ENCODE assay signal across 10 mouse cellular contexts in the genomic region with DNA sequence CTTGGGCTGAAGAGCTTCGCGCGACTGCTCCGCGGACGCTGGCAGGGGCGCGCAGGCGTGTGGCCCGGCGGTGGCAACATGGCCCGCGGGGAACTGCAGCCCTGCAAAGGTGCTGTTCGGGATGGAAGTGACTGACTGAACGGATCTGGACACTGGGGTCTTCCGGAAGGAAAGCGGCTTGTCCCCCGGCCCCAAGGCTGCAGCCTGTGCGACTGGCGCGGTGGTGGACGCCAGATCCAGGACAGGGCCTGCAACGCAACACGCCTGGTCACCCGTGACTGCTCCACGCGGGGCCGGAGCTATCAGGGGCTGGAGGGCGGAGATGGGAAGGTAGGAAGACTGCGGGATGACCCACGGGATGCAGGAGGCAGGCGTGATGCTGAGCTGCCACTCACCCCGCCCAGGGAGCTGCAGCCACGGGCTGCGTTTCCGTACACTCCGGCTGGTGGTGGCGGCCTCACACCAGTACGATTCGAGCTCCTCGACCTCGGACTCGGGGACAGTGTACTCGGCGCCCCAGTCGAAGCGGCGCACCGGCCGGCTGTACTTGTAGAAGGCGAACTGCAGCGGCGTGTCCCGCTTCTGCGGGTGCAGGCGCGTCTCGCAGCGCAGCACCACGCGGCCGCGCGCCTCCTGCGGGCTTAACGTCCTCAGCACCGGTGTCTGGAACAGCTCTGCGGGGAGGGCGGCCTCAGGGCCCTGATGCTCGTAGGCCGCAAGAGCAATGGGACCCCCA. TPM values are rescaled to one million over a fixed set of nuclear protein-coding genes. Genes with fewer than 3 reads are reported as not detected.
DNase-seq lines count a peak whose midpoint lies in the region; ATAC-seq and TF ChIP-seq lines count a peak whose summit lies in the region.
"Had no signal": no experiment of that assay in that cellular context is flagged by ENCODE, and none has a peak within 500 bp of the region (broad histone marks: within the 10 kb centered on the region; RNA-seq: fewer than 3 reads in every experiment).

No protein-coding gene starts in this region.

- intact Hi-C loops in heart, adult 2 months (cut with DNase I), result no loop called here
- intact Hi-C loops in left cerebral cortex, postnatal 25 days (cut with DNase I), result no loop called here

- no peak overlapping the region for H3K27ac ChIP-seq in heart, adult 2 months
- H3K27ac ChIP-seq in cortical plate, adult 2 months (ENCODE audit: insufficient read depth, low read length), result no peak overlapping the region
- no peak overlapping the region for H3K27ac ChIP-seq in heart, embryonic 16.5 days (ENCODE audit: low read length)
- H3K27ac ChIP-seq in midbrain, embryonic 12.5 days (replicated peaks), result no peak overlapping the region

- no peaks in the 10 kb centered on the region for H3K9me3 ChIP-seq in heart, embryonic 16.5 days (replicated peaks; ENCODE audit: control insufficient read depth, low read length)
- H3K9me3 ChIP-seq in midbrain, embryonic 12.5 days, result no peaks in the 10 kb centered on the region

- TF ChIP-seq EP300 in heart, adult 2 months (IDR thresholded peaks at IDR 0.05; ENCODE audit: insufficient read depth, low read depth, low read length), result no peak

- H3K36me3 ChIP-seq in heart, adult 2 months (ENCODE audit: control insufficient read depth, insufficient read depth, low read length), result no peaks in the 10 kb centered on the region
- no peaks in the 10 kb centered on the region for H3K36me3 ChIP-seq in heart, embryonic 16.5 days (ENCODE audit: control insufficient read depth, insufficient read depth)
- H3K36me3 ChIP-seq in midbrain, embryonic 12.5 days, result no peaks in the 10 kb centered on the region

- peak overlapping the region; percentile 91 for H3K4me2 ChIP-seq in heart, embryonic 16.5 days (ENCODE audit: low read depth, low read length)
- H3K4me2 ChIP-seq in midbrain, embryonic 12.5 days (replicated peaks), result peak overlapping the region; percentile 90

- no peak for TF ChIP-seq POLR2A in heart, adult 2 months (IDR thresholded peaks at IDR 0.05; ENCODE audit: insufficient read depth, low read depth, low read length)
- no peak for TF ChIP-seq POLR2A in cortical plate, adult 2 months (IDR thresholded peaks at IDR 0.05; ENCODE audit: extremely low read depth, insufficient read depth, low read length)

- TF ChIP-seq CTCF in heart, adult 2 months (IDR thresholded peaks at IDR 0.05), result no peak
- TF ChIP-seq CTCF in cortical plate, adult 2 months (IDR thresholded peaks at IDR 0.05; ENCODE audit: extremely low read depth, insufficient read depth, low read length), result no peak

- peak; percentile 54 for ATAC-seq in heart, embryonic 16.5 days (replicated peaks; ENCODE audit: extremely low read depth, insufficient read depth, low FRiP score)
- peak; percentile 69 for ATAC-seq in midbrain, embryonic 12.5 days (ENCODE audit: low FRiP score, low read depth)

- DNase-seq in heart, adult 2 months, result peak; percentile 27 to 36
- DNase-seq in heart, adult 9 months (ENCODE audit: low spot score in 2 of 2), result no peak
- peak; percentile 51 for DNase-seq in Muller cell, postnatal 12 days (ENCODE audit: inconsistent ontology term)
- peak; percentile 37 to 43 for DNase-seq in left cerebral cortex, postnatal 25 days (ENCODE audit: low spot score in 2 of 2)
- DNase-seq in spleen, postnatal 4 days (ENCODE audit: low spot score in 2 of 2), result peak; percentile 33 to 72

- H3K27me3 ChIP-seq in heart, adult 2 months (ENCODE audit: control insufficient read depth, insufficient read depth, low read length), result peaks cover 11% of the 10 kb centered on the region
- H3K27me3 ChIP-seq in heart, embryonic 16.5 days (ENCODE audit: control insufficient read depth, insufficient read depth, low read length), result peaks cover 42% of the 10 kb centered on the region
- H3K27me3 ChIP-seq in midbrain, embryonic 12.5 days, result peaks cover 68% of the 10 kb centered on the region
- H3K27me3 ChIP-seq: CH12.LX had no signal

- H3K9ac ChIP-seq in heart, adult 2 months (ENCODE audit: low read depth, low read length), result peak overlapping the region; percentile 39
- peak overlapping the region; percentile 48 for H3K9ac ChIP-seq in heart, embryonic 16.5 days (ENCODE audit: low read length)
- peak overlapping the region; percentile 62 for H3K9ac ChIP-seq in midbrain, embryonic 12.5 days (replicated peaks)

- 3% methylated on average over 71 of the region's 71 CpGs for WGBS in heart, adult 2 months
- under 1% methylated on average over 71 of the region's 71 CpGs for WGBS in heart, embryonic 16.5 days
- WGBS in midbrain, embryonic 12.5 days, result under 1% methylated on average over 70 of the region's 71 CpGs

- no peaks in the 10 kb centered on the region for H3K79me2 ChIP-seq in heart, adult 2 months (replicated peaks; ENCODE audit: control insufficient read depth, insufficient read depth, low read length)

- peak overlapping the region; percentile 16; the same call in 1 of the 2 replicates for H3K4me3 ChIP-seq in heart, adult 2 months
- peak overlapping the region; percentile 55 for H3K4me3 ChIP-seq in cortical plate, adult 2 months (ENCODE audit: insufficient read depth, low read length)
- peak overlapping the region; percentile 51 for H3K4me3 ChIP-seq in heart, embryonic 16.5 days (ENCODE audit: low read length)
- peak overlapping the region; percentile 62 for H3K4me3 ChIP-seq in midbrain, embryonic 12.5 days

- no peaks in the 10 kb centered on the region; the same call in 1 of the 2 replicates for H3K4me1 ChIP-seq in heart, adult 2 months (ENCODE audit: control insufficient read depth, insufficient read depth, low read length)
- H3K4me1 ChIP-seq in cortical plate, adult 2 months (ENCODE audit: control insufficient read depth, insufficient read depth, low read length), result no peaks in the 10 kb centered on the region
- peaks cover 9% of the 10 kb centered on the region for H3K4me1 ChIP-seq in heart, embryonic 16.5 days (ENCODE audit: control insufficient read depth, insufficient read depth, low read length)
- peaks cover 8% of the 10 kb centered on the region; the same call in 1 of the 2 replicates for H3K4me1 ChIP-seq in midbrain, embryonic 12.5 days

RNA-seq across cellular contexts. Expression of gene Fcrlb, which starts 5.1 kb away (rescaled TPM):
- total RNA-seq in heart, adult 2 months (2021), result not detected
- polyA plus RNA-seq in heart, adult 2 months (2012; rRNA removed), result not detected in 2 replicates
- 1.0 and 1.1 TPM in 2 replicates for polyA plus RNA-seq in cortical plate, adult 2 months (2012; rRNA removed)
- polyA plus RNA-seq in heart, embryonic 16.5 days (2015; fragmentation: Nextera tagmentation; extraction: Ambion mirVana), result 0.11 TPM in 1 of 2 replicates, not detected in the other
- under 1 TPM; 0.34 to 0.37 TPM for total RNA-seq in left cerebral cortex, postnatal 25 days (2021)
- 0.14 and 0.18 TPM in 2 replicates for polyA plus RNA-seq in midbrain, embryonic 12.5 days (2016; fragmentation: Nextera tagmentation; extraction: Ambion mirVana)
- total RNA-seq: CH12.LX; heart, adult 18-20 months had no signal

RNA-seq across cellular contexts. Expression of gene Fcrla, which starts 19.8 kb away (rescaled TPM):
- total RNA-seq in heart, adult 2 months (2021), result under 1 TPM; 0.39 to 0.89 TPM
- polyA plus RNA-seq in heart, adult 2 months (2012; rRNA removed), result 1.9 and 2.2 TPM in 2 replicates
- polyA plus RNA-seq in cortical plate, adult 2 months (2012; rRNA removed), result 0.08 TPM in 1 of 2 replicates, not detected in the other
- polyA plus RNA-seq in heart, embryonic 16.5 days (2015; fragmentation: Nextera tagmentation; extraction: Ambion mirVana), result 0.20 TPM in 1 of 2 replicates, not detected in the other
- total RNA-seq in left cerebral cortex, postnatal 25 days (2021), result not detected
- polyA plus RNA-seq in midbrain, embryonic 12.5 days (2016; fragmentation: Nextera tagmentation; extraction: Ambion mirVana), result not detected in 2 replicates

RNA-seq across cellular contexts. Expression of gene Dusp12, which starts 22.3 kb away (rescaled TPM):
- total RNA-seq in heart, adult 2 months (2021), result 1 to 10 TPM; 6.8 to 7.0 TPM
- 6.7 and 10.3 TPM in 2 replicates for polyA plus RNA-seq in heart, adult 2 months (2012; rRNA removed)
- 32.0 and 32.5 TPM in 2 replicates for polyA plus RNA-seq in cortical plate, adult 2 months (2012; rRNA removed)
- 20.7 and 22.1 TPM in 2 replicates for polyA plus RNA-seq in heart, embryonic 16.5 days (2015; fragmentation: Nextera tagmentation; extraction: Ambion mirVana)
- 10 to 100 TPM; 14.4 to 17.9 TPM for total RNA-seq in left cerebral cortex, postnatal 25 days (2021)
- polyA plus RNA-seq in midbrain, embryonic 12.5 days (2016; fragmentation: Nextera tagmentation; extraction: Ambion mirVana), result 28.7 and 34.6 TPM in 2 replicates

RNA-seq across cellular contexts. Expression of gene Gm26620, which starts 22.8 kb away (rescaled TPM):
- under 1 TPM in 1 of 2 experiments, not detected in 1; 0.52 TPM for total RNA-seq in heart, adult 2 months (2021)
- polyA plus RNA-seq in heart, adult 2 months (2012; rRNA removed), result 0.53 and 0.61 TPM in 2 replicates
- polyA plus RNA-seq in cortical plate, adult 2 months (2012; rRNA removed), result 0.81 and 0.83 TPM in 2 replicates
- polyA plus RNA-seq in heart, embryonic 16.5 days (2015; fragmentation: Nextera tagmentation; extraction: Ambion mirVana), result 0.53 and 0.71 TPM in 2 replicates
- total RNA-seq in left cerebral cortex, postnatal 25 days (2021), result 1 to 10 TPM in 1 of 2 experiments, under 1 TPM in 1; 0.43 to 1.4 TPM
- polyA plus RNA-seq in midbrain, embryonic 12.5 days (2016; fragmentation: Nextera tagmentation; extraction: Ambion mirVana), result 0.33 TPM in 1 of 2 replicates, not detected in the other

RNA-seq across cellular contexts. Expression of gene Atf6, which starts 40.1 kb away (rescaled TPM):
- total RNA-seq in heart, adult 2 months (2021), result 10 to 100 TPM; 62.6 to 82.3 TPM
- 22.0 and 44.5 TPM in 2 replicates for polyA plus RNA-seq in heart, adult 2 months (2012; rRNA removed)
- polyA plus RNA-seq in cortical plate, adult 2 months (2012; rRNA removed), result 25.9 and 27.7 TPM in 2 replicates
- polyA plus RNA-seq in heart, embryonic 16.5 days (2015; fragmentation: Nextera tagmentation; extraction: Ambion mirVana), result 10.1 and 11.2 TPM in 2 replicates
- total RNA-seq in left cerebral cortex, postnatal 25 days (2021), result 10 to 100 TPM; 51.8 to 52.9 TPM
- polyA plus RNA-seq in midbrain, embryonic 12.5 days (2016; fragmentation: Nextera tagmentation; extraction: Ambion mirVana), result 9.3 and 10.7 TPM in 2 replicates

Comparison
In these comparisons a context has a peak if more than half of its experiments do, and no peak if none do; other contexts are left out.
1. DNase-seq: peak in heart, adult 2 months (2 of 2), Muller cell, postnatal 12 days (single experiment), left cerebral cortex, postnatal 25 days (2 of 2) and spleen, postnatal 4 days (2 of 2); none in heart, adult 9 months (0 of 2).
2. Peak in every context shown above with its lines, with median percentiles within 50 percentile points of each other: H3K4me3 ChIP-seq and H3K9ac ChIP-seq.